Mouse (Mus musculus): ENCODE data around the gene Vps13c. TPM values are rescaled to one million over a fixed set of nuclear protein-coding genes. Genes with fewer than 3 reads are reported as not detected.

Vps13c gene
- polyA plus RNA-seq, 1 experiment from 2014 or later, result 5.2 TPM

GRCm38 (mm10) chr9:67863332-67863731, 23.1 kb downstream of the Vps13c start:
- Histone ChIP-seq H3K27me3 (replicated peaks; ENCODE audit: control insufficient read depth, insufficient read depth, low read length) (no peaks in the 10 kb centered on the region), H3K4me1 (ENCODE audit: control insufficient read depth, insufficient read depth, low read length) (no peaks in the 10 kb centered on the region), H3K9me3 (ENCODE audit: control insufficient read depth, low read length) (no peaks in the 10 kb centered on the region), H3K4me3 (ENCODE audit: low read depth, low read length) (no peak overlapping the region), H3K9ac (ENCODE audit: low read depth, low read length) (no peak overlapping the region), H3K36me3 (ENCODE audit: control insufficient read depth, insufficient read depth, low read length) (0 out of 2 replicates have a peak, but pooled peaks cover under 1% of the 10 kb centered on the region), H3K4me2 (ENCODE audit: low read depth, low read length) (no peak overlapping the region), H3K27ac (replicated peaks; ENCODE audit: low read depth, low read length) (no peak overlapping the region)
- WGBS, result 83% methylated on average over 5 of the region's 5 CpGs
- DNase-seq (ENCODE audit: low spot score) (no peak), ATAC-seq (ENCODE audit: low read depth) (no peak)

GRCm38 (mm10) chr9:67864011-67864410, 23.8 kb downstream of the Vps13c start:
- no peak overlapping the region for H3K4me3 ChIP-seq (ENCODE audit: low read depth, low read length)
- 45% methylated on average over 4 of the region's 4 CpGs for WGBS

GRCm38 (mm10) chr9:67865411-67865810, 25.2 kb downstream of the Vps13c start:
- Histone ChIP-seq H3K27ac (replicated peaks; ENCODE audit: low read depth, low read length) (no peak overlapping the region), H3K4me3 (ENCODE audit: low read depth, low read length) (no peak overlapping the region), H3K4me2 (ENCODE audit: low read depth, low read length) (no peak overlapping the region), H3K4me1 (ENCODE audit: control insufficient read depth, insufficient read depth, low read length) (no peaks in the 10 kb centered on the region), H3K36me3 (ENCODE audit: control insufficient read depth, insufficient read depth, low read length) (no peaks in the 10 kb centered on the region), H3K9ac (ENCODE audit: low read depth, low read length) (no peak overlapping the region), H3K27me3 (replicated peaks; ENCODE audit: control insufficient read depth, insufficient read depth, low read length) (no peaks in the 10 kb centered on the region), H3K9me3 (ENCODE audit: control insufficient read depth, low read length) (no peaks in the 10 kb centered on the region)
- whole genome bisulfite sequencing, result 36% methylated on average over 7 of the region's 7 CpGs
- DNase-seq (ENCODE audit: low spot score), result no peak
- no peak for ATAC-seq (ENCODE audit: low read depth)

More at GRCm38 (mm10) chr9:67864011-67864410, 23.8 kb downstream of the Vps13c start:
- no peaks in the 10 kb centered on the region for H3K36me3 ChIP-seq (ENCODE audit: control insufficient read depth, insufficient read depth, low read length)
- no peak overlapping the region for H3K27ac ChIP-seq (replicated peaks; ENCODE audit: low read depth, low read length)
- no peaks in the 10 kb centered on the region for H3K9me3 ChIP-seq (ENCODE audit: control insufficient read depth, low read length)
- H3K4me1 ChIP-seq (ENCODE audit: control insufficient read depth, insufficient read depth, low read length), result no peaks in the 10 kb centered on the region
- H3K4me2 ChIP-seq (ENCODE audit: low read depth, low read length), result no peak overlapping the region
- ATAC-seq (ENCODE audit: low read depth) (no peak), DNase-seq (ENCODE audit: low spot score) (no peak)
- no peaks in the 10 kb centered on the region for H3K27me3 ChIP-seq (replicated peaks; ENCODE audit: control insufficient read depth, insufficient read depth, low read length)
- H3K9ac ChIP-seq (ENCODE audit: low read depth, low read length), result no peak overlapping the region

- 76% methylated on average over 6 of the region's 6 CpGs for WGBS
- no peak overlapping the region for H3K4me2 ChIP-seq (ENCODE audit: low read depth, low read length)
- ATAC-seq (ENCODE audit: low read depth), result no peak
- no peaks in the 10 kb centered on the region for H3K27me3 ChIP-seq (replicated peaks; ENCODE audit: control insufficient read depth, insufficient read depth, low read length)
- H3K4me3 ChIP-seq (ENCODE audit: low read depth, low read length), result no peak overlapping the region
- H3K4me1 ChIP-seq (ENCODE audit: control insufficient read depth, insufficient read depth, low read length), result no peaks in the 10 kb centered on the region
- H3K27ac ChIP-seq (replicated peaks; ENCODE audit: low read depth, low read length), result no peak overlapping the region
- no peaks in the 10 kb centered on the region for H3K36me3 ChIP-seq (ENCODE audit: control insufficient read depth, insufficient read depth, low read length)
- H3K9ac ChIP-seq (ENCODE audit: low read depth, low read length), result no peak overlapping the region
- DNase-seq (ENCODE audit: low spot score), result no peak
- no peaks in the 10 kb centered on the region for H3K9me3 ChIP-seq (ENCODE audit: control insufficient read depth, low read length)
Observed at GRCm38 (mm10) chr9:67867411-67867810, 27.2 kb downstream of the Vps13c start.

- DNase-seq (ENCODE audit: low spot score) (no peak), ATAC-seq (ENCODE audit: low read depth) (no peak)
- Histone ChIP-seq H3K27ac (replicated peaks; ENCODE audit: low read depth, low read length) (no peak overlapping the region), H3K4me2 (ENCODE audit: low read depth, low read length) (no peak overlapping the region), H3K4me1 (ENCODE audit: control insufficient read depth, insufficient read depth, low read length) (no peaks in the 10 kb centered on the region), H3K9me3 (ENCODE audit: control insufficient read depth, low read length) (no peaks in the 10 kb centered on the region), H3K4me3 (ENCODE audit: low read depth, low read length) (no peak overlapping the region), H3K27me3 (replicated peaks; ENCODE audit: control insufficient read depth, insufficient read depth, low read length) (no peaks in the 10 kb centered on the region), H3K36me3 (ENCODE audit: control insufficient read depth, insufficient read depth, low read length) (no peaks in the 10 kb centered on the region), H3K9ac (ENCODE audit: low read depth, low read length) (no peak overlapping the region)
- 88% methylated on average over 16 of the region's 16 CpGs for WGBS
Observed at GRCm38 (mm10) chr9:67869691-67870450, 29.7 kb downstream of the Vps13c start.

GRCm38 (mm10) chr9:67874522-67875222, 34.5 kb downstream of the Vps13c start:
- H3K9me3 ChIP-seq (ENCODE audit: control insufficient read depth, low read length), result no peaks in the 10 kb centered on the region
- 85% methylated on average over 7 of the region's 7 CpGs for WGBS
- H3K27me3 ChIP-seq (replicated peaks; ENCODE audit: control insufficient read depth, insufficient read depth, low read length), result no peaks in the 10 kb centered on the region
- no peak overlapping the region for H3K27ac ChIP-seq (replicated peaks; ENCODE audit: low read depth, low read length)
- no peaks in the 10 kb centered on the region for H3K4me1 ChIP-seq (ENCODE audit: control insufficient read depth, insufficient read depth, low read length)
- H3K36me3 ChIP-seq (ENCODE audit: control insufficient read depth, insufficient read depth, low read length), result peaks cover 4% of the 10 kb centered on the region; the same call in 1 of the 2 replicates
- H3K4me2 ChIP-seq (ENCODE audit: low read depth, low read length), result no peak overlapping the region
- H3K4me3 ChIP-seq (ENCODE audit: low read depth, low read length), result no peak overlapping the region
- no peak overlapping the region for H3K9ac ChIP-seq (ENCODE audit: low read depth, low read length)
- DNase-seq (ENCODE audit: low spot score), result no peak
- ATAC-seq (ENCODE audit: low read depth), result no peak

GRCm38 (mm10) chr9:67875337-67875736, 35.1 kb downstream of the Vps13c start:
- Histone ChIP-seq H3K36me3 (ENCODE audit: control insufficient read depth, insufficient read depth, low read length) (peaks cover 4% of the 10 kb centered on the region; the same call in 1 of the 2 replicates), H3K9ac (ENCODE audit: low read depth, low read length) (no peak overlapping the region), H3K27ac (replicated peaks; ENCODE audit: low read depth, low read length) (no peak overlapping the region), H3K9me3 (ENCODE audit: control insufficient read depth, low read length) (no peaks in the 10 kb centered on the region), H3K4me2 (ENCODE audit: low read depth, low read length) (no peak overlapping the region), H3K4me3 (ENCODE audit: low read depth, low read length) (no peak overlapping the region), H3K4me1 (ENCODE audit: control insufficient read depth, insufficient read depth, low read length) (no peaks in the 10 kb centered on the region), H3K27me3 (replicated peaks; ENCODE audit: control insufficient read depth, insufficient read depth, low read length) (no peaks in the 10 kb centered on the region)
- 65% methylated on average over 2 of the region's 2 CpGs for WGBS
- ATAC-seq (ENCODE audit: low read depth), result no peak
- peak; percentile 34 for DNase-seq (ENCODE audit: low spot score)

- Histone ChIP-seq H3K36me3 (ENCODE audit: control insufficient read depth, insufficient read depth, low read length) (peaks cover 14% of the 10 kb centered on the region; the same call in 1 of the 2 replicates), H3K4me1 (ENCODE audit: control insufficient read depth, insufficient read depth, low read length) (no peaks in the 10 kb centered on the region), H3K27me3 (replicated peaks; ENCODE audit: control insufficient read depth, insufficient read depth, low read length) (no peaks in the 10 kb centered on the region), H3K27ac (replicated peaks; ENCODE audit: low read depth, low read length) (no peak overlapping the region), H3K9me3 (ENCODE audit: control insufficient read depth, low read length) (no peaks in the 10 kb centered on the region), H3K4me3 (ENCODE audit: low read depth, low read length) (no peak overlapping the region), H3K4me2 (ENCODE audit: low read depth, low read length) (no peak overlapping the region), H3K9ac (ENCODE audit: low read depth, low read length) (no peak overlapping the region)
- ATAC-seq (ENCODE audit: low read depth) (no peak), DNase-seq (ENCODE audit: low spot score) (peak; percentile 16)
- WGBS, result 65% methylated on average over 14 of the region's 14 CpGs
Observed at GRCm38 (mm10) chr9:67877081-67877718, 37.0 kb downstream of the Vps13c start.
